Mouse (Mus musculus) lung, embryonic 14.5 days (tissue): Measurements from ENCODE around the gene Abi3bp. TPM values are rescaled to one million over a fixed set of nuclear protein-coding genes. Genes with fewer than 3 reads are reported as not detected.

Experiments
- ATAC-seq: fragments of 200-750 bp; cut with Nextera tagmentation; 2 replicates; pipeline ENCODE4 v1.8.0; 2017; ENCODE audit warnings: mild to moderate bottlenecking, moderate TSS enrichment, moderate library complexity; ENCODE audit not compliant: insufficient read depth
- DNase-seq: peaks from one replicate; pipeline ENCODE4 v3.0.0-alpha.2; 2015
- H3K27ac ChIP-seq: fragments of 300-500 bp; sonication (generic); 2 replicates; pipeline ENCODE4 v1.5.1; 2014; ENCODE audit warnings: low read depth, mild to moderate bottlenecking, moderate library complexity
- H3K27me3 ChIP-seq: fragments of 300-500 bp; sonication (generic); 2 replicates; pipeline ENCODE4 v1.6.1; 2014; ENCODE audit warnings: low read length, control low read depth; ENCODE audit not compliant: insufficient read depth
- H3K36me3 ChIP-seq: fragments of 300-500 bp; sonication (generic); 2 replicates; pipeline ENCODE4 v1.6.1; 2014; ENCODE audit warnings: control low read depth; ENCODE audit not compliant: insufficient read depth
- H3K4me1 ChIP-seq: fragments of 300-500 bp; sonication (generic); 2 replicates; pipeline ENCODE4 v1.6.1; 2014; ENCODE audit warnings: antibody characterized with exemption, control low read depth; ENCODE audit not compliant: insufficient read depth
- H3K4me2 ChIP-seq: fragments of 300-500 bp; sonication (generic); 2 replicates; pipeline ENCODE4 v1.6.1; 2014; ENCODE audit warnings: mild to moderate bottlenecking
- H3K4me3 ChIP-seq: fragments of 300-500 bp; sonication (generic); 2 replicates; pipeline ENCODE4 v1.5.1; 2014; ENCODE audit warnings: low read depth, low read length
- H3K9ac ChIP-seq: fragments of 300-500 bp; sonication (generic); 2 replicates; pipeline ENCODE4 v1.6.1; 2014
- H3K9me3 ChIP-seq: fragments of 300-500 bp; sonication (generic); 2 replicates; pipeline ENCODE4 v1.6.1; 2016; ENCODE audit warnings: low read depth, low read length, control low read depth
- CTCF ChIP-seq: IDR thresholded peaks from 2 replicates; pipeline ENCODE4 v1.5.1; 2016; ENCODE audit warnings: antibody characterized with exemption, low read depth
- WGBS: fragments of 180-500 bp; shearing (Covaris S2); extraction: QIAGEN DNeasy Blood & Tissue Kit; methylation state at CpG from one replicate; pipeline ENCODE4 v1.1.7; 2014; 5-methylcytosine and 5-hydroxymethylcytosine counted together
- polyA plus RNA-seq: library from polyadenylated mRNA; unstranded; fragments of >200 nt; fragmentation: Nextera tagmentation; extraction: Ambion mirVana; gene quantifications from 2 replicates; pipeline ENCODE4 v1.2.1, GENCODE M21; 2014

The Abi3bp gene
- polyA plus RNA-seq, 1 experiment from 2014 or later: 18.1 TPM

- Histone ChIP-seq H3K27me3 (no peaks in the 10 kb centered on the region), H3K9me3 (no peaks in the 10 kb centered on the region), H3K4me2 (no peak overlapping the region), H3K4me1 (no peaks in the 10 kb centered on the region), H3K4me3 (no peak overlapping the region), H3K9ac (no peak overlapping the region), H3K36me3 (no peaks in the 10 kb centered on the region), H3K27ac (no peak overlapping the region)
- TF ChIP-seq CTCF: no peak
- DNase-seq: no peak
- no peak for ATAC-seq
- 86% methylated on average over 4 of the region's 4 CpGs for WGBS
Observed at GRCm38 (mm10) chr16:56598427-56598826, 120.7 kb downstream of the Abi3bp start.

GRCm38 (mm10) chr16:56602394-56602793 is 124.7 kb downstream of the Abi3bp start:
- Histone ChIP-seq H3K4me2 (no peak overlapping the region), H3K4me3 (no peak overlapping the region), H3K9me3 (no peaks in the 10 kb centered on the region), H3K27ac (no peak overlapping the region), H3K4me1 (no peaks in the 10 kb centered on the region), H3K9ac (no peak overlapping the region), H3K36me3 (no peaks in the 10 kb centered on the region), H3K27me3 (no peaks in the 10 kb centered on the region)
- ATAC-seq: no peak
- no peak for TF ChIP-seq CTCF
- WGBS: 59% methylated on average over 1 of the region's 1 CpGs
- no peak for DNase-seq

DNA sequence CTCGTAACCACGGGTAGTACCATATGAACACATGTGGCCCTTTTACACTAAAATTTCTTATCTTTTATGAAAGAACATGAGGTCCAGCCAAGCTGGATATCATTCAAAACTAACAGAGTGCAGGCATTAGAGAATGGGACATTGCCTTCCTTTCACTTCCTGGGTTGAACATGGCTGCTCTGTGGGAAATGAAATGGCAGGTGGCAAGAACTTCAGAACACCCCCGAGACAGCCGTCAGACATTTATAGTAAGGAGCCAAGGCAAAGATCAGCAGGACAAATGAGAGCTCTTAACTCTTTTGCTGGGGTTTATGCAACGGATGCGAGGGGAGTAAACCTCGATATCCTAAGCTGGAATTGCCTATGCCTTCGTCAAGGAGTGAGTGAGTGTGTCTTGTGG is 132.9 kb downstream of the Abi3bp start:
- no peak for ATAC-seq
- H3K36me3 ChIP-seq: no peaks in the 10 kb centered on the region
- DNase-seq: no peak
- H3K4me2 ChIP-seq: no peak overlapping the region
- no peak for TF ChIP-seq CTCF
- H3K9ac ChIP-seq: no peak overlapping the region
- no peak overlapping the region for H3K4me3 ChIP-seq
- WGBS: 63% methylated on average over 8 of the region's 8 CpGs
- H3K4me1 ChIP-seq: no peaks in the 10 kb centered on the region
- H3K9me3 ChIP-seq: no peaks in the 10 kb centered on the region
- no peaks in the 10 kb centered on the region for H3K27me3 ChIP-seq
- no peak overlapping the region for H3K27ac ChIP-seq

DNA sequence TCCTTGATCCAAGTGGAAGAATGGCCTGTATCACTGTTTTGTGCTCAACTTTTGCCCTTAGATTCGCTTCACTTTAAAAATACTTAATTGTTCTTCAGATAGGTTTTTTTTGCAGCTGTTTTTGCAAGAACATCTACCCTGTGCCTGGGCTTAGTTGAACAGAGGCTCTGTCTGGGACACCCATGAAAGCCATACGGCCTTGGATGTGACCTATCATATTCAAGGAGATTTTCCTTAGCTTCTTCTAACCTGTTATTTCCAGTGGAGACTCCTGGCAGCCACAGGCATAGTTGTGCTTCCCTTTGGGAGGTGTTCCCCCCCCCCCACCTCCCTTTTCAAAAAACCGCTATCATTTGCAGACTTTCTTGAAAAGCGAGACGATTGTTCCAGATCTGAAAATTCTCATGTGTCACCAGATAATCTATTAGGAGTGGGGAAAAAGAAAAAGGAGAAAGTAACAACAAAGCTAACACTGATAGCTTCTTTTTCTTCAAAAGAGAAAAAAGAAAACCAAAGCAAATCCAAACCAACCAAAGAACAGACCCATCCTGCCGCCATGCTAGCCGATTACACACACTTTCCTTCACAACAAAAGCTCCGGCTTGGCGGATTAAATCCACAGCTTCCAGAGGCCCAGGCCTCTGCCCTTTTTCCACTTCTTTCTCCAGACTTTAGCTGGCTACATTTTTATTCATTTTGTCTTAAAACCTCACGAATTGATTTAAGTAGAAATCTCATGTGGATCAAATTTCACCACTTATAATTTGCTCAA is 133.6 kb downstream of the Abi3bp start:
- no peak overlapping the region for H3K4me2 ChIP-seq
- WGBS: 68% methylated on average over 10 of the region's 10 CpGs
- no peaks in the 10 kb centered on the region for H3K27me3 ChIP-seq
- H3K36me3 ChIP-seq: no peaks in the 10 kb centered on the region
- no peaks in the 10 kb centered on the region for H3K9me3 ChIP-seq
- ATAC-seq: no peak
- no peak for DNase-seq
- H3K9ac ChIP-seq: no peak overlapping the region
- no peak overlapping the region for H3K27ac ChIP-seq
- no peak for TF ChIP-seq CTCF
- no peak overlapping the region for H3K4me3 ChIP-seq
- no peaks in the 10 kb centered on the region for H3K4me1 ChIP-seq

DNA sequence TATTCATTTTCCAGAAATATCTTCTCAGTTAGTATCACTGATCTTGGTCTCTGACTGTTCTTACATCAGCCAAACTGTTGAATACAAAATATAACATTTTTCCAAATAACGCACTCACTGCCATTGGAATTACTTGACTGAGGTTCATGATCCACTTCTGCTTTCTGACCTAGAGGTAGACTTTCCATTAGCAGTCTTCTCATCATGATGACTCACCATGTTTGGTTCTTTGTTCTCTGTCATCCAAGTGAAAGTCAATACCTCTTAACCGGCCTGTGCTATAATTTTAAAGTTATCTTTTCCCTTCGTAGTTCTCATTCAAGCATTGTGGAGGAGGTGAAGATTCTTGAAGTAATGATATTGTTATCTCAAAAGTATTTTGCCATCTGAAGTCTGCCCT is 160.9 kb downstream of the Abi3bp start:
- no peak for TF ChIP-seq CTCF
- H3K4me2 ChIP-seq: no peak overlapping the region
- H3K36me3 ChIP-seq: no peaks in the 10 kb centered on the region
- no peaks in the 10 kb centered on the region for H3K27me3 ChIP-seq
- H3K4me3 ChIP-seq: no peak overlapping the region
- ATAC-seq (no peak), DNase-seq (no peak)
- no peaks in the 10 kb centered on the region for H3K9me3 ChIP-seq
- H3K27ac ChIP-seq: no peak overlapping the region
- no peaks in the 10 kb centered on the region for H3K4me1 ChIP-seq
- H3K9ac ChIP-seq: no peak overlapping the region
- 88% methylated on average over 3 of the region's 3 CpGs for WGBS

DNA sequence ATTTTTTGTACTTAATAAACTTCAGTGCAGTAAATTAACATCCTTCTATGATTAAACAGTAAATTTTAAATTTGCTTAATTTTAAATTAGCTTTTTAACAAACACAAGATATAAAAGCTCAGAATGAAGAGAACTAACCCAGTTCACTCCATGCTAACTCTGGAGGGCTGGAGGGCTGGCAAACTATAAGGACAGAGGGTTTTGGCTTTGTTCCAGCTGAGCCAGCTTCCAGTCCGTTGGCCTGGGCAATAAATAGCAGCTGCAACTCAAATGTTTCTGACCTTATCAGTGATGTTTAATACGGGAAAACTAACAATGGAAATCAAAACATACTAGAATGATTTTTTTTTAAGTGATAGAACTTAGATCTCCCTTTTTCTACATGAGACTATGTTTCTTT is 167.6 kb downstream of the Abi3bp start:
- Histone ChIP-seq H3K27me3 (no peaks in the 10 kb centered on the region), H3K9me3 (no peaks in the 10 kb centered on the region), H3K4me3 (no peak overlapping the region), H3K36me3 (no peaks in the 10 kb centered on the region), H3K9ac (no peak overlapping the region), H3K27ac (no peak overlapping the region), H3K4me1 (no peaks in the 10 kb centered on the region), H3K4me2 (no peak overlapping the region)
- DNase-seq (peak; percentile 72), ATAC-seq (peak; percentile 54; the same call in 1 of the 2 replicates)
- TF ChIP-seq CTCF: no peak
- WGBS: 9% methylated on average over 2 of the region's 2 CpGs

DNA sequence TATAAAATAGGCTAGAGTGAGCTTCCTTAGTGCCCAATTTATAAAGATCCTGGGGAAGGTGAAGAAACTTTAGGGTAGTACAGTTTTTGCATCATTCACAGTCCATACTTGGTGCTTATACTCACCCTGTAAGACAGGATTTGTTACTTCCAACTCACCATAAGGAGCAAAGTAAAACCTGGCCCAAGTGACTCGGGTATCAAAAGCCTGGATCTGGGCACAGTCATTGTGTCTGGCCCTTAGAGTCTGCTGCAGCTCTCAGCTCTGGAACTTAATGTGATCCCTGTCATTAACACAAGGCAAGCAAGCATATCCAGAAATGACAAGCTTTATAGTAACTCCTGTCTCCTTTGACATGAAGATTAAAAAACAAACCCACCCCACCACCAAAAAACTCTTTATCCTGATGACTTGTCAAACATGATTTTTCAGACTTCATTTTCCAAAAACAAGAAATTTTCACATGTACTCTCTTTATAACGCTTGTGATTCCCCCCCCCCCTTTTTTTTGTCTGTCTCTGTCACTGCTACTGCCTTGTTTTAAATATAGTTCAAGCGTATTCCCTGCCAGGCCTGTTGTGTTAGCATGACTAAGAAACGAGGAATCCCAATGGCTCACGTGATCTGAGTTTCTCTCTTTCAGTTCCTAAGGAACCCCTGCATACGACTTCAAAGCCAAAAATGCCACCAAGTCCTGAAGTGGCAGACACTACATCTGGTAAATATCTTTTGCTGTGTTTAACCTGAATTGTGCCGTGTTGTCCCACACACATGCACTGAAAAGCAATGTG is 168.9 kb downstream of the Abi3bp start:
- no peaks in the 10 kb centered on the region for H3K27me3 ChIP-seq
- H3K4me2 ChIP-seq: no peak overlapping the region
- H3K9me3 ChIP-seq: no peaks in the 10 kb centered on the region
- H3K4me1 ChIP-seq: no peaks in the 10 kb centered on the region
- peak; percentile 17 for DNase-seq
- H3K9ac ChIP-seq: no peak overlapping the region
- H3K36me3 ChIP-seq: no peaks in the 10 kb centered on the region
- no peak for TF ChIP-seq CTCF
- WGBS: 39% methylated on average over 7 of the region's 7 CpGs
- no peak for ATAC-seq
- H3K4me3 ChIP-seq: no peak overlapping the region
- H3K27ac ChIP-seq: no peak overlapping the region
